Mouse (Mus musculus) 416B (cell line): ENCODE measurements around the gene Slit2.
A peak's percentile ranks its signal among the peaks of the same experiment; 100 is the strongest.

Source experiments
- DNase-seq: peaks from one replicate; pipeline ENCODE4 v3.0.0; 2011; ENCODE audit warnings: low read depth

Slit2 gene

DNA sequence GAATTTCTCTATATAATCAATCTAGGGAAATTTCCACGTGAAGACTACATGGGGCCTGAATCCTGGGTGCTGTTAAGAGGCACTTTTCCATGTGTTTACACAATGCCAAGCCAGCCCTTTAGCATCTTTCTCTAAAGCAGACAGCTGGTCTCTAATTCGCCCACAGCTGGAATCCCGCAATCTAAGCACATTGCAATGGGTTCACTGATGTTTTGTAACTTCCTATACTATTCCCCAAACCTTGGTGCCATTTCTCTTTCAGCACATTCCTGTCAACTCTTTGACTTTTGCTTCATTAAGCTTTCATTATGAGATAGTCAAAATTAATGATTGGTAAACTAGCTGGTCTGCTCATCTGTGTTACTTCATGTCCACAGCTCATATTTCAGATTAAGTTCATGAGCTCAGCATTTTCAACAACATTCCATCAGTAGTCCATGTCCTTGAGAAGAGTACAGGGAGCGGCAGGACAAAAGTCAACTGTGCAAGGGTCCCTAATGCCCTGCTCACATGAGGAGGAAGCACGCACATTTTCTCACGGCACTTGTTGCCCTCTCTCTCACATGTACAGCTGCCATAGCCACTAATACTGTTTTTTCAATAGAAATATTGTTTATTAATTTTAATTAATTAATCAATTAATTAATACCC lies 247.6 kb downstream of the Slit2 start:
- DNase-seq = no peak

- DNase-seq = no peak
These were observed 251.8 kb downstream of the Slit2 start for GRCm38 (mm10) chr5:48234728-48235127.

- no peak for DNase-seq
These were observed 252.3 kb downstream of the Slit2 start for GRCm38 (mm10) chr5:48235270-48235669.

DNA sequence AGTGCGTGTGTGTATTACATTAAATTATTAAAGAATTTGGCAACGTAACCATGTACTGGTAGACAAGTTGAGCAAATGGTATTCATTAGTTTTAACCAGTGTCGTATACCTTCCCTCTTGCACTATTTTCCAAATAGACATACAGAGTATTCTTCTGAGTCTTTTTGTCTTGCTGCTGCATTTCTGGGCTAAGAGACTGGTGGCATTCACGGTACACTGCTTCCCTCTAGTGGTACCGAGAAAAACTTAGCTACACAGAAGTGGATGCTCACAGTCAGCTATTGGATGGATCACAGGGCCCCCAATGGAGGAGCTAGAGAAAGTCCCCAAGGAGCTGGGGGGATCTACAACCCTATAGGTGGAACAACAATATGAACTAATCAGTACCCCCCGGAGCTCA lies 257.8 kb downstream of the Slit2 start:
- DNase-seq = peak; percentile 75

- no peak for DNase-seq
These were observed 265.4 kb downstream of the Slit2 start for GRCm38 (mm10) chr5:48248327-48248726.

GRCm38 (mm10) chr5:48277561-48277960 lies 294.6 kb downstream of the Slit2 start:
- no peak for DNase-seq

DNA sequence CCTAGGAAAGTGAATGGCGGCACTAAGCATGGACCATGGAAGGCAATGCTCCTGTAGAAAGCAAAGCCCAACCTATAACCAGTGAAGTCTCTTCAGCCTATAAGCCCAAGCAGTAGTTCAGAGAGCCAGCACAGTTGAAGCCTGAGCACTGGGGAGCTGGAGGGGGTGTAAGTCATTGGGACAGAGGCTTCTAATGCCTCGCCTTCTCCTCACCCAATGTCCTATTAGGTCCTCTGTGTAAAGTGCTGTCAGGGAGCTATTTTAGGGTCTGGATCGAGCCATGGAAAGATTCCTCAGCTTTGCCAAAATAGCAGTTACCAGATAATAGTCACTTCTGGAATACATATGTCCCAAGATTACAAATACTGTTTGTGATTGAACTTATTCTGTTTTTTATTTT lies 318.2 kb downstream of the Slit2 start:
- DNase-seq = no peak

DNA sequence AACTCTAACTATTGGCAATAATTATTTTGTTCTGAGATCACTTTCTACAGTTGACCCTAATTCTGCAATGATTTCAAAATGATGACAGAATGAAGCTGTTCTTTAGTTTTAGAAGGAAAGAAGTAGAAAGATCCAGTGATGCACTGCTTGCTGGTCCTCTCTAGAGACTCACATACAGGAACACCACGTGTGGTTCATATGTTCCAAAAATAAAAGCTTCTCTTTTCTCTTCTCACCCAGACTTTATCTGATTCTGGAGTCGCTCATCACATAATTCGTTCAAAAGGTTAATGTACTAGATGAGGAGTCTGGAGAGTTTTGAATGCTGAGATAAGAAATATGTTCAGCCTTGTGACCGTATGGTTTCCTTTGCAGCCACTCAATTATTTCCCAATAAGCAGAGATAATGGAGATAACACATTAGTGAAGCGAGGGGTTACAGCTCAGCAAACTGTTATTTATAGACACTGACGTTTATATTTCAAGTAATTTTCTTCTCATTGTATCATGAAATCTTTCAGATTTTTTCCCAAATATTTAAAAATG lies 332.2 kb downstream of the Slit2 start:
- peak; percentile 92 for DNase-seq

- DNase-seq = no peak
These were observed 337.7 kb downstream of the Slit2 start for GRCm38 (mm10) chr5:48320597-48320996.

DNA sequence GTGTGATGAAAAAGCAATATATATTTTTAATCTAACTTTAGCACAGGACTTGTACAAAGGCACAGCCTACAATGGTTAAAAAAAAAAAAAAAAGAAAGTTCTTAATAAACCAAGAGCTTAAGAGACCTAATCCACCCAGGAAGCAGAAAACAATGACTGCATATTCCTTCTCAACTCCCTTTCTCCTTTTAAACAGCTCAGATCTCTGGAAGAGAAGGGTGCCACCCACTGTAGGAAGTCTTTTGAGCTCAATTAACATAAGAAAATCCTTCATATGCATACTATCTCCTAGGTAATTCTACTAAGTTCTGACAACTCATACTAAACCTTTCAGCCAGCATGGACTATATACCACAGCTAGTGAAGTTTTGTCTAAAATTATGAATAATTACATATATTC lies 343.3 kb downstream of the Slit2 start:
- no peak for DNase-seq

GRCm38 (mm10) chr5:48327652-48328051 lies 344.7 kb downstream of the Slit2 start, which contains the start of gene 5730480H06Rik:
TSS of gene 5730480H06Rik (plus strand) at chr5:48327952.
- DNase-seq = no peak

DNA sequence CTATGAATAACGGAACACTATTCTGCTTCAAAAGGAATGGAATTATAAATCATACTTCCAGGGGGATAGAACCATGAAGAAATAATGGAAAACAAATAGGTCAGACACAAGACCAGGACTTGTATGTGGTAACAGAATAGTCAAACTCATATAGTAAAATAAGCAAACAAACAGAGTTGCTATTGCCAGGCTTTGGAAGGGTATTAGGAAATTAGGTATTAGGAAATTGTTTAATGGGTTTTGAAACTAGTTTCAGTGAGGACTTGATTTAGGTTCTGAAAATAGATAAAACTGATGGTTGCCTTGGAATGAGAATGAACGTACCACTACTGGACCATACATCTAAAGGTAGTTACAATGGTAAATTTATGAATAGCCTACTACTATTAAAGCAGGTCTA lies 346.8 kb downstream of the Slit2 start:
- DNase-seq = no peak

GRCm38 (mm10) chr5:48330817-48331216 lies 347.9 kb downstream of the Slit2 start:
- no peak for DNase-seq

DNA sequence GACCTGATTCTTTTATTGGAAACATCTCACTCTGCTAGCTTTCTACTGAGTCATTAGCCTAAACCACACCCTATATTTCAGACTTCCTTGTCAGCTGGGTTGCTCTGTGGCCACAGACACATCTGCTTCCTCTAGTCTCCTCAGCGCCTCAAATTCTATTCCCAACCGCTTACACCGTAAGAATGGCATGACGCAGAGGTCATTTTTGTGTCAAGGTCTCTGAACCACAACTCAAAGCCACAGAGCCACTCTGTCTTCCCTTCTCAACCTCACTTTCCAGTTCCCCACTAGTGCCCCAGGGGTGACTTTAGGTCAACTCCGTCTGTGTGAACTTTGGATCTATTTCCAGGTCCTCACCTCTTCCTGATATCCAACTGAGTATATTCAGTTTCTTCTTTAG lies 348.5 kb downstream of the Slit2 start:
- peak; percentile 99 for DNase-seq

- DNase-seq = no peak
These were observed 350.5 kb downstream of the Slit2 start for GRCm38 (mm10) chr5:48333407-48333806.

DNA sequence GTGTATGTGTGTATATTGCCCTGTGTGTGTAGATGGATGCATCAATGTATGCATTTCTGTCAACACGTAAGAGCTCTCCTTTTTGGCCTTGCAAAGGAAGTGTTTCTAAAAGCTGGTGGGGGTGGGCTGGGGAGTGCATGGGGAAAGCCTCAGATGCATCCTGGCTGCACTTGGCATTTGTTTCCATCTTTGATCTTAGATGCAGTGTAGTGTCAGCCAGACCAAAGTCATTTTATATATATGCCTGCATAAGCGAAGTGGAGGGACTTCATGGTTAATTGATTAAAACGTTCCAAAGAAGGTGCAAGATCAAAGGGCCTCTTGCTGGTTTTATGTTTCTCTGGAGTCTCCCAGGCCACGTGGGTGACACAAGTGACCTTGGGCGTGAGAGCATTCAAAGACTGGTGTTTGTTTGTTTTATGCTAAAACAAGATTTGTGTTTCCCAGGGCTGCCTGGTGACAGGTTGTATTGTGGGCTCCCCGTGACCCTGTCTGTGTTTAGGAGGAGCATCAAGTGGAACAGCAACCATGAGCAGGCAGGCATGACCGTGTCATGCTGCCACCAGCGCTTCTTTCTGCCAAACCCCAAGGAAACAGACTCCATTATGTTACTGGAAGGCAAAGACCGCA lies 351.1 kb downstream of the Slit2 start:
- no peak for DNase-seq

GRCm38 (mm10) chr5:48340808-48341433 lies 358.0 kb downstream of the Slit2 start:
- no peak for DNase-seq

- DNase-seq = peak; percentile 81
These were observed 362.4 kb downstream of the Slit2 start for GRCm38 (mm10) chr5:48345095-48345982.

DNA sequence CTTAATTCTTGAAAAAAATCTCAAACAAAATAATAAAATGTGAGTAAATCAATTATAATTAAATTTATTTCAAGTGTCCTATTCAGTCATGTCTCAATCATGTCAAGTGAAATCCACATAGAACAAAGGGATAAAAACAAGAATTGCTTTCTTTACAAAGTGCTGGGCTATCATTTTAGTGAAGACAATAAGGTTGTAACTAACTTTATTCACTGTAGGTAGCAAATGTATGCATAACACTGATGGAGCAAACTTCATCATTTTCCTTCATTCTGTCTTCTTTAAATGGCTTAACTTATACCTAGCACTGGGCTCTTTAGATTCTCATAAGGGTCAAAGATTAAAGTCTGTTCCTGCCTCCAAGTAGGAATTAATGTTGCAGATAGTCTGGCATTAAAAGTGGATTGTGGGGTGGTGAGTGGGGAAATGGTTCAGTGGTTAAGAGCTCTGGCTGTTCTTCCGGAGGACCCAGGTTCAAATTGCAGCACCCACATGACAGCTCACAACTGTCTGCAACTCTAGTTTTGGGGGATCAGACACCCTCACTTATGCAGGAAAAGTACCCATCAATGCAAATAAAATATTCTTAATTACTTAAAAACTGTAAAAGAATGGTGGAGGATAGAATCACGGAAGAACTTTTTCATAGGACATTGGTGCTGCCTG lies 363.2 kb downstream of the Slit2 start:
- DNase-seq = no peak

GRCm38 (mm10) chr5:48349309-48349708 lies 366.4 kb downstream of the Slit2 start:
- DNase-seq = peak; percentile 16
